Mouse (Mus musculus) kidney, embryonic 14.5 days (tissue): Measurements from ENCODE around the gene Sh3rf1. TPM values are rescaled to one million over a fixed set of nuclear protein-coding genes. Genes with fewer than 3 reads are reported as not detected.
A peak's percentile ranks its signal among the peaks of the same experiment; 100 is the strongest.

Experiments
- ATAC-seq: fragments of 200-750 bp; cut with Nextera tagmentation; 2 replicates; pipeline ENCODE4 v1.8.0; 2017; ENCODE audit warnings: moderate number of reproducible peaks, mild to moderate bottlenecking, moderate TSS enrichment, moderate library complexity; ENCODE audit not compliant: low FRiP score, low TSS enrichment
- H3K27ac ChIP-seq: fragments of 300-500 bp; sonication (generic); 2 replicates; pipeline ENCODE4 v1.5.1; 2014; ENCODE audit warnings: low read depth, mild to moderate bottlenecking, low read length, moderate library complexity, mixed read lengths
- H3K27me3 ChIP-seq: fragments of 300-500 bp; sonication (generic); 2 replicates; pipeline ENCODE4 v1.6.1; 2014; ENCODE audit warnings: mild to moderate bottlenecking, low read length; ENCODE audit not compliant: control insufficient read depth, insufficient read depth
- H3K36me3 ChIP-seq: fragments of 300-500 bp; sonication (generic); 2 replicates; pipeline ENCODE4 v1.6.1; 2014; ENCODE audit warnings: low read length, mixed read lengths; ENCODE audit not compliant: control insufficient read depth, insufficient read depth
- H3K4me1 ChIP-seq: fragments of 300-500 bp; sonication (generic); 2 replicates; pipeline ENCODE4 v1.6.1; 2014; ENCODE audit warnings: low read length, mixed read lengths; ENCODE audit not compliant: control insufficient read depth, insufficient read depth
- H3K4me2 ChIP-seq: fragments of 300-500 bp; sonication (generic); replicated peaks from 2 replicates; pipeline ENCODE4 v1.6.1; 2014; ENCODE audit warnings: low read depth, mild to moderate bottlenecking, low read length
- H3K4me3 ChIP-seq: fragments of 300-500 bp; sonication (generic); 2 replicates; pipeline ENCODE4 v1.5.1; 2014; ENCODE audit warnings: mild to moderate bottlenecking, low read length
- H3K9ac ChIP-seq: fragments of 300-500 bp; sonication (generic); 2 replicates; pipeline ENCODE4 v1.6.1; 2014; ENCODE audit warnings: low read depth, mild to moderate bottlenecking, low read length, moderate library complexity
- H3K9me3 ChIP-seq: fragments of 300-500 bp; sonication (generic); 2 replicates; pipeline ENCODE4 v1.6.1; 2016; ENCODE audit warnings: low read length; ENCODE audit not compliant: control insufficient read depth
- WGBS: fragments of 180-500 bp; shearing (Covaris S2); extraction: QIAGEN DNeasy Blood & Tissue Kit; methylation state at CpG from one replicate; pipeline ENCODE4 v1.1.7; 2014; 5-methylcytosine and 5-hydroxymethylcytosine counted together
- polyA plus RNA-seq: library from polyadenylated mRNA; unstranded; fragments of >200 nt; fragmentation: Nextera tagmentation; extraction: Ambion mirVana; gene quantifications from 2 replicates; pipeline ENCODE4 v1.2.1, GENCODE M21; 2014

Sh3rf1 gene
- polyA plus RNA-seq, 1 experiment from 2014 or later, result 25.9 TPM

DNA sequence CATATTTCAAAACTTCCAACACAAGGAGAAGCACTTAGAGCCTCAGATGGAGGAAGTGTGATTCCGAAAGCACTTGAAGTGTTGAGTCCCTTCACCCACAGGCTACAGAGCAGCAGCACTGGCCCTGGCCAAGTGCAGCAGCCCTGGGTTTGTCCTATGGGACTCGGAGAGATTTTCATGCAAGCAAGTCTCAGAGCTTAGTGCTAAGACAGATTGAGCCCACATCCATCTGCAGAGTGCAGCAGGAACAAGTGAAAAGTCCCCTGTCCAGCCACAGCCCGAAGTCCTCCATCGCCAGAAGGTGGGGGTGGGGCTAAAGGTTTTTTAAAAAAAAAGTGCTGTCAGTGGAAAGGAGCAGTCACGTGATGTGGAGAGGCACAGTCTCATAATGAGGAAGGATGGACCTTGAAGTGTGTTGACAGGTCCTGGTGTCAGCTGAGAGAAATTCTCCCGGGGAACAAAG lies 163.9 kb downstream of the Sh3rf1 start:
- no peak overlapping the region for H3K9ac ChIP-seq
- H3K4me1 ChIP-seq, result peaks cover 9% of the 10 kb centered on the region; the same call in 1 of the 2 replicates
- WGBS, result 70% methylated on average over 6 of the region's 6 CpGs
- ATAC-seq, result no peak
- H3K27me3 ChIP-seq, result no peaks in the 10 kb centered on the region
- peak overlapping the region; percentile 47; the same call in 1 of the 2 replicates for H3K27ac ChIP-seq
- no peaks in the 10 kb centered on the region for H3K9me3 ChIP-seq
- no peak overlapping the region for H3K4me3 ChIP-seq
- peaks cover 22% of the 10 kb centered on the region for H3K36me3 ChIP-seq
- no peak overlapping the region for H3K4me2 ChIP-seq

DNA sequence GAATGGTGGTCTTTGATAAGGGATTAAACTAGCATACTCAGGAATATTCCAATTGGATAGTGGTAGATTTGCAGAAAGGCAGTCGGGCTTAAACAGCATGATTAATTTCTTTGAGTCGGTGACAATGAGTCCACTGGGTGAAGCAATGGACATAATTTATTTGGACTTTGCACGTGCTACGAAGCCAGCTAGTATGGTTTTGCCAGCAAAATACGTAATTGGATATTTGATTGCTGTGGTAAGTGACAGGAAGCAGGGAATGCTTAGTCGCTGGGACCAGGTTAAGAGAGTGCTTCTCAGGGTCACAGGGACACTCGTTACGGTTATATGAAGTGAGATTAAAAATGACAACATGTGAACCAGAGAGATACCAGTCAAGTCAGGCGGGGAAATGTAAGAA lies 164.7 kb downstream of the Sh3rf1 start:
- Histone ChIP-seq H3K9ac (no peak overlapping the region), H3K4me3 (no peak overlapping the region), H3K27ac (no peak overlapping the region), H3K36me3 (peaks cover 23% of the 10 kb centered on the region), H3K4me1 (peaks cover 9% of the 10 kb centered on the region; the same call in 1 of the 2 replicates), H3K27me3 (no peaks in the 10 kb centered on the region), H3K9me3 (no peaks in the 10 kb centered on the region), H3K4me2 (no peak overlapping the region)
- no peak for ATAC-seq
- WGBS, result 40% methylated on average over 9 of the region's 9 CpGs

DNA sequence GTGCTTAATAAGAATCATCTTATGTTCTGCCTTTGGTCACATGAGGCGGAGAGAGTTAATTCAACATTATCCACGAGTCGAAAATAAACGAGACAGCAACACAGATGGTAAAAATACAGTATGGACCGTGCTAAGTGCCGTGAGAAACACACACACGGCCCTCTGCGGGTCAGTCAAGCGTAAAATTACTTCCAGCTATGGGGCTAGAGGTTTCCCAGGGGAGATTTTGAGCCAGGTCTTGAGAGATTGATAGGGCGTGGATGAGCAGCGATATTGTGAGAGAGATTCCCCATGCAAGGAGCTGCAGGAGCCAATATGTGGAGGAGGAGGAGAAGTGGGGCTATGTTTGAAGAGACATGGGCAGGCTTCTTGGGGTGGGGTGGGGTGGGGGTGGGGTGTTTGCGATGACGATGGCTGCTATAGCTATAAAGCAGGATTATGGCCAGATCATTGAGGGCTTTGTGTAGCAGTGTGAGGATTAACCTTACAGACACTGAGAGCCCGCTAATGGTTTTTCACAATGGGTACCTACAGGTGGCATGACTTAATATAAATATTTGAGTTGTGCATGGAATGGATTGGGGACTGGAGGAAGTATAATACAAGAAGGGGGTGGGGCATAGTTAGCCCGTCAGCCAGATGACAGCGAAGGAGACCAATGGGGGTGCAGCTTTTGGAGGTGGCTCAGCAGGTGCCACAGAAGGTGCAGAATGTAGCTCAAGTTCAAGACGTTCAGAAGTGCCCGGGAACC lies 166.8 kb downstream of the Sh3rf1 start:
- no peak overlapping the region for H3K4me2 ChIP-seq
- no peak overlapping the region for H3K27ac ChIP-seq
- no peaks in the 10 kb centered on the region for H3K9me3 ChIP-seq
- no peak overlapping the region for H3K9ac ChIP-seq
- peaks cover 22% of the 10 kb centered on the region for H3K36me3 ChIP-seq
- no peaks in the 10 kb centered on the region for H3K27me3 ChIP-seq
- peaks cover 9% of the 10 kb centered on the region; the same call in 1 of the 2 replicates for H3K4me1 ChIP-seq
- ATAC-seq, result peak; percentile 70; the same call in 1 of the 2 replicates
- no peak overlapping the region for H3K4me3 ChIP-seq
- 56% methylated on average over 18 of the region's 18 CpGs for WGBS

DNA sequence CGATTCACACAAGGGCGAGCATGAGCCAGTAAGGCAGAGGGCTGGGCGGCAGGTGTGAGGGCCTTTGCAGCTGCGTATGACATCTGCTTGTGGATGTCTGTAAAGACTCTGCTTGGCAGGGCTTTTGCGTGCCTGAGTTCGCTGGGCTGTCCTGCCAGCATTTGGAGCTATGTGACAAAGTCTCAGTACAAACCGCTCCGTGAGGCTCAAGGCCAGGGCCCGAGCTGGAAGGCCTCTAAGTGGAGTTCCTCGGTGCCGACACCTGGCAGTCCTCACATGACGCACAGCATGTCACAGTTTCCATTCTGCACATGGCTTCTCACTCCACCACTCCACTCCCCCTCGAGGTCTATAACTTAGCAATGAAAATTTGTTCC lies 167.4 kb downstream of the Sh3rf1 start:
- no peak overlapping the region for H3K27ac ChIP-seq
- 67% methylated on average over 13 of the region's 13 CpGs for WGBS
- peak; percentile 14; the same call in 1 of the 2 replicates for ATAC-seq

DNA sequence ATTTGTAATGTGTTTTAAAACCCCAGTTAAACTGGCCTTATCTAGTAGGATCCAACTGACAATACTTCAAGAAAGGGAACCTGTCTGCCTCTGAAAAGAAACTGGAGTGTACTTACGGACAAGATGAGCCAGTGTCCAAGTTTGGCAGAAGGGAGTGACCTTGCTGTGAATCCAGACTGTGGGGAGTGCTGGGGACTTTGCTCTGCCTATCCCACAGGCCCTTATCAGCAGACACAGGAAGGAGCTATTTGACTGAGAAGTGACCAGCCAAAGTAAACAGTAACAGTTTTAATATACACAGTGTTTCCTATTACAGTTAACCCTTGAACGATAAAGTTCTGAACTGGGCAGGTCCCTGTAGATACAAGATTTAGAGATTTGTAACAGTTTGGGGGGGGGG lies 173.5 kb downstream of the Sh3rf1 start:
- Histone ChIP-seq H3K9ac (no peak overlapping the region), H3K4me1 (no peaks in the 10 kb centered on the region), H3K4me3 (no peak overlapping the region), H3K9me3 (no peaks in the 10 kb centered on the region), H3K27ac (no peak overlapping the region), H3K36me3 (peaks cover 18% of the 10 kb centered on the region), H3K27me3 (no peaks in the 10 kb centered on the region), H3K4me2 (no peak overlapping the region)
- ATAC-seq, result peak; percentile 74
- WGBS, result 47% methylated on average over 2 of the region's 2 CpGs

More for the DNA sequence above, 167.4 kb downstream of the Sh3rf1 start:
- Histone ChIP-seq H3K9ac (no peak overlapping the region), H3K27me3 (no peaks in the 10 kb centered on the region), H3K4me2 (no peak overlapping the region), H3K9me3 (no peaks in the 10 kb centered on the region), H3K4me3 (no peak overlapping the region), H3K36me3 (peaks cover 18% of the 10 kb centered on the region), H3K4me1 (peaks cover 9% of the 10 kb centered on the region; the same call in 1 of the 2 replicates)

DNA sequence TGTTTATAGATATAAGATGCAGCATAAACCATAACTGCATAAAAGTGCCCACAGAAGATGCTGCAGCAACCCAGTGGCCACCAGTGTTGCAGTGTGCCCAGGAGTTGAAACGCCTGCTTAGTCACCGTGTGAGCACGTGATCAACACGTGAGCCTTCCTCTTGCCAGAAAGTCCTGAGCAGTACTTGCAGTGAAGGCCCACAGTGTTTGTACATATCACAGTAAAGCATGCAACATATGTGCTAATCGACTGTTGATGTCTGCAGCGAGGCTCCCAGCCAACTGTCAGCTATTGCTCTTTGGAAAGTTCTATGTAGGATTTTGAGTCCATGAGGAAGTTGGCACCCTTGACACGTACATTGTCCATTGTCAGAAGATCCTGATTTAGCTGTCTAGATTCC lies 174.1 kb downstream of the Sh3rf1 start:
- Histone ChIP-seq H3K4me1 (no peaks in the 10 kb centered on the region), H3K9ac (no peak overlapping the region), H3K36me3 (peaks cover 17% of the 10 kb centered on the region), H3K27ac (no peak overlapping the region), H3K4me2 (no peak overlapping the region), H3K27me3 (no peaks in the 10 kb centered on the region), H3K4me3 (no peak overlapping the region), H3K9me3 (no peaks in the 10 kb centered on the region)
- peak; percentile 54; the same call in 1 of the 2 replicates for ATAC-seq
- WGBS, result 68% methylated on average over 7 of the region's 7 CpGs

DNA sequence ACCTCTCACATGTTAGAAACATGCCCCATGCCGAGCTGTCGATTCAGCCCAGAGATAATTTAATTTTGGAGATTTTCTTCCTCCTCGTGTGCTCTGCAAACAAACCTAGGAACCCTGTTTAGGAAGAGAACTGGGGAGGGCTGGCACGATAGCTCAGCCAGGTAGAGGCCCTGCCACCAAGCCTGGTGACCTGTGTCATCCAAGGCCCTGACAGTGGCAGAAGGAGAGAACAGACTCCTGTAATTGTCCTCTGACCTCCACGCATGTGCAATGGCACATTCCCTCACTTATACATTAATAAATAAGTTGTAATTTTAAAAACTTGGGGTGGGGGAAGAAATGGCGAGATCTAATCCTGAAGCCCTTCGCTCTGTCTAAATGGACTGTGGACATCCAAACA lies 179.2 kb downstream of the Sh3rf1 start:
- H3K4me3 ChIP-seq, result no peak overlapping the region
- no peak overlapping the region for H3K4me2 ChIP-seq
- no peaks in the 10 kb centered on the region for H3K9me3 ChIP-seq
- no peaks in the 10 kb centered on the region for H3K27me3 ChIP-seq
- 82% methylated on average over 7 of the region's 7 CpGs for whole genome bisulfite sequencing
- no peak for ATAC-seq
- H3K9ac ChIP-seq, result no peak overlapping the region
- H3K36me3 ChIP-seq, result no peaks in the 10 kb centered on the region
- H3K27ac ChIP-seq, result no peak overlapping the region
- H3K4me1 ChIP-seq, result no peaks in the 10 kb centered on the region; the same call in 1 of the 2 replicates

DNA sequence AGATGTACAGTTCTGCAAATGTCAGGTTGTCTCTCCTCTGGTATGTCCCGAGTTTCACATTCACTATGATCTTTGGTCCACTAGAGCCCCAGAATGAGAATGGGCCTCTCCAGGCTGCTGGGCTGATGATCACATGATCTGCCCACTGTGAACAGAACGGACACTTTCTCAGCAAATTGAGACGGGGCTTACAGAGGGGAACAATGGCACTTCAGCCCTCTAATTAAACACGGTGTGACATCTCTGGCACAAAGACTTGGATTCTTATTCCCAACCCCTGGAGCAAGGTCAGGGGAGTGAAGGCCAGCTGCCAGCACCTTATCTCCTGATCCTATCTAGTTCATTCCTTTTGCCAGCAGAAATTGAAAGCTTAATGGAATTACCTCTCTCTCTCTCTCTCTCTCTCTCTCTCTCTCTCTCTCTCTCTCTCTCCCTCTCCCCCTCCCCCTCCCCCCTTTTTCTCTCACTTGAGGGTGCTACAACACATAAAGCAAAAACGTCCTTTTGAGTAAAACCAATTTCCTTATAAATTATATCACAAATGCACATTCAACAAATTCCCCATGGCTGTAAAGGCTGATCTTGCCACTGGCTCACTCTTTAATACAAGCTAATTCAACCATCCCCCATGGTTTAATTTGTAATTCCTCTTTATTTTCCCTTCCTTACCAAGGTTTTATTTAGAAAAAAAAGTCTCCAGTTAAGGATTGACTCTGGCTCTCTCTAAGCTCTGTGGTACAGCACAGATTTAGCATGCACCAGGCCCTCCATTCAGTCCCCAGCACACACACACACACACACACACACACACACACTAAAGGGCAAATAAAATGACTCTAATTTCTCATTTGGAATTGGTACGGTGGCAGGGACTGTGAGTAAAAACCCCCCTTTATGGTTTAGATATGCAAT lies 179.8 kb downstream of the Sh3rf1 start:
- Histone ChIP-seq H3K27ac (no peak overlapping the region), H3K9ac (no peak overlapping the region), H3K9me3 (no peaks in the 10 kb centered on the region), H3K36me3 (no peaks in the 10 kb centered on the region), H3K4me2 (no peak overlapping the region), H3K4me3 (no peak overlapping the region), H3K27me3 (no peaks in the 10 kb centered on the region), H3K4me1 (no peaks in the 10 kb centered on the region; the same call in 1 of the 2 replicates)
- peak; percentile 48; the same call in 1 of the 2 replicates for ATAC-seq
- 22% methylated on average over 6 of the region's 6 CpGs for WGBS
